Mouse (Mus musculus) heart, embryonic 16.5 days (tissue): ENCODE measurements around the gene Cpb1. TPM values are rescaled to one million over a fixed set of nuclear protein-coding genes. Genes with fewer than 3 reads are reported as not detected.

Experiments
- ATAC-seq: fragments of 200-750 bp; cut with Nextera tagmentation; replicated peaks from 2 replicates; pipeline ENCODE4 v1.8.0; 2017; ENCODE audit warnings: moderate number of reproducible peaks; ENCODE audit not compliant: insufficient read depth, low FRiP score; ENCODE audit errors: extremely low read depth
- H3K27ac ChIP-seq: fragments of 300-500 bp; sonication (generic); 2 replicates; pipeline ENCODE4 v1.5.1; 2014; ENCODE audit warnings: mild to moderate bottlenecking, low read length, control low read depth, moderate library complexity
- H3K27me3 ChIP-seq: fragments of 300-500 bp; sonication (generic); 2 replicates; pipeline ENCODE4 v1.6.1; 2014; ENCODE audit warnings: low read length, mixed read lengths; ENCODE audit not compliant: control insufficient read depth, insufficient read depth
- H3K36me3 ChIP-seq: fragments of 300-500 bp; sonication (generic); 2 replicates; pipeline ENCODE4 v1.6.1; 2014; ENCODE audit not compliant: control insufficient read depth, insufficient read depth
- H3K4me1 ChIP-seq: fragments of 300-500 bp; sonication (generic); 2 replicates; pipeline ENCODE4 v1.6.1; 2014; ENCODE audit warnings: low read length, mixed read lengths; ENCODE audit not compliant: control insufficient read depth, insufficient read depth
- H3K4me2 ChIP-seq: fragments of 300-500 bp; sonication (generic); 2 replicates; pipeline ENCODE4 v1.6.1; 2014; ENCODE audit warnings: low read depth, mild to moderate bottlenecking, control low read depth, low read length
- H3K4me3 ChIP-seq: fragments of 300-500 bp; sonication (generic); 2 replicates; pipeline ENCODE4 v1.5.1; 2014; ENCODE audit warnings: mild to moderate bottlenecking, control low read depth, low read length
- H3K9ac ChIP-seq: fragments of 300-500 bp; sonication (generic); 2 replicates; pipeline ENCODE4 v1.6.1; 2014; ENCODE audit warnings: low read length, control low read depth
- H3K9me3 ChIP-seq: fragments of 300-500 bp; sonication (generic); replicated peaks from 2 replicates; pipeline ENCODE4 v1.6.1; 2016; ENCODE audit warnings: low read length; ENCODE audit not compliant: control insufficient read depth
- WGBS: fragments of 180-500 bp; shearing (Covaris S2); extraction: QIAGEN DNeasy Blood & Tissue Kit; methylation state at CpG from one replicate; pipeline ENCODE4 v1.1.7; 2014; 5-methylcytosine and 5-hydroxymethylcytosine counted together
- polyA plus RNA-seq: library from polyadenylated mRNA; unstranded; fragments of >200 nt; fragmentation: Nextera tagmentation; extraction: Ambion mirVana; gene quantifications from 2 replicates; pipeline ENCODE4 v1.2.1, GENCODE M21; 2015

Gene Cpb1
- 0.17 and 0.25 TPM in 2 replicates for polyA plus RNA-seq

GRCm38 (mm10) chr3:20275633-20276032, at the start of gene Cpb1:
Cpb1 (minus strand) TSS chr3:20275733.
- H3K36me3 ChIP-seq = no peaks in the 10 kb centered on the region
- H3K9ac ChIP-seq = no peak within 1 kb of the TSS
- H3K4me3 ChIP-seq = no peak within 1 kb of the TSS
- H3K4me1 ChIP-seq = no peaks in the 10 kb centered on the region
- no peaks in the 10 kb centered on the region for H3K9me3 ChIP-seq
- H3K4me2 ChIP-seq = no peak within 1 kb of the TSS
- no peak within 1 kb of the TSS for H3K27ac ChIP-seq
- 81% methylated on average over 3 of the region's 3 CpGs for WGBS
- no peak for ATAC-seq
- H3K27me3 ChIP-seq = no peaks in the 10 kb centered on the region

DNA sequence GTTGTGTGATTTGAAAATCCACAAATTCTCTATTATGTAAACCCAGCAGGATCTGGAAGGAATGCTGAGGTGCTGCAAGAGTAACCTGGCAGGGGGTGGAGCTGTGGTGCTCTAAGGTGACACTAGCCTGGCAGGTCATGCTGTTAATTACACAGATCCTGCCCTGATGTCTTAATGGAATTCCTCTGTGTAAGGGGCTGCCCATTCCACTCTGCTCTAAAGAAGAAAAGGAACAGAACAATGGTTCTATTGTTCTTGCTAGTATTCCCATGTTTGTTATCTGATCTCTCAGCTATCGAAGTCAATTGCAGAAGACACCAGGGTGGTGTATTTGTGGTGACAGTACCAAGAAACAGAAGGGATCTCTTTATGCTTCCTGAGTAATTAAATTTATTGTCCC, 41.7 kb upstream of the Cpb1 start:
- H3K36me3 ChIP-seq = no peaks in the 10 kb centered on the region
- no peaks in the 10 kb centered on the region for H3K4me1 ChIP-seq
- no peak overlapping the region for H3K27ac ChIP-seq
- H3K4me3 ChIP-seq = no peak overlapping the region
- ATAC-seq = no peak
- H3K27me3 ChIP-seq = no peaks in the 10 kb centered on the region
- H3K9me3 ChIP-seq = no peaks in the 10 kb centered on the region
- no peak overlapping the region for H3K4me2 ChIP-seq
- H3K9ac ChIP-seq = no peak overlapping the region
- 33% methylated on average over 1 of the region's 1 CpGs for WGBS

- H3K4me1 ChIP-seq = no peaks in the 10 kb centered on the region
- H3K27ac ChIP-seq = no peak overlapping the region
- no peaks in the 10 kb centered on the region for H3K27me3 ChIP-seq
- no peak overlapping the region for H3K4me2 ChIP-seq
- no peaks in the 10 kb centered on the region for H3K9me3 ChIP-seq
- H3K9ac ChIP-seq = no peak overlapping the region
- 79% methylated on average over 4 of the region's 4 CpGs for WGBS
- H3K4me3 ChIP-seq = no peak overlapping the region
- H3K36me3 ChIP-seq = no peaks in the 10 kb centered on the region
- ATAC-seq = no peak
Observed at GRCm38 (mm10) chr3:20309142-20309541, 33.6 kb upstream of the Cpb1 start.

DNA sequence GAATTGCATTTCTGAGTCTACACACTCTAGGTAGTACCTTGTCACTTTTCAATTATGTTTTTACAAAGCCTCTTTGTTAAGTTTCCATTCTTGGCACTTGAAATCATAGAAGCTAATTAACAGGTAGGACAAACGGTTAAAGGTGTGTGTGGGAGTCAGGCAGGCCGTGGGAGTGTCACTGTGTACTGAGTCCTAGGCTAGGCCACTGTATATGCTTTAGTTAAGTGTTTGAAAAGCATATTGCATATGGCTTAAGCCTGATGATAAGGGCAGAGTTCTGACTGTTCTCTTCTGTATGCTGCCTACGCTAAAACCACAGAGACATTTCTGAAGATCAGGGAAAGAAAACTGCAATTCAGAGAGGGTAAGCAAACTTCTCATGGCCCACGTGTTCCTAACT, 31.7 kb upstream of the Cpb1 start:
- H3K4me2 ChIP-seq = no peak overlapping the region
- no peak overlapping the region for H3K9ac ChIP-seq
- H3K27ac ChIP-seq = no peak overlapping the region
- H3K36me3 ChIP-seq = no peaks in the 10 kb centered on the region
- no peaks in the 10 kb centered on the region for H3K27me3 ChIP-seq
- no peak overlapping the region for H3K4me3 ChIP-seq
- H3K9me3 ChIP-seq = no peaks in the 10 kb centered on the region
- no peak for ATAC-seq
- 75% methylated on average over 4 of the region's 4 CpGs for WGBS
- no peaks in the 10 kb centered on the region for H3K4me1 ChIP-seq

DNA sequence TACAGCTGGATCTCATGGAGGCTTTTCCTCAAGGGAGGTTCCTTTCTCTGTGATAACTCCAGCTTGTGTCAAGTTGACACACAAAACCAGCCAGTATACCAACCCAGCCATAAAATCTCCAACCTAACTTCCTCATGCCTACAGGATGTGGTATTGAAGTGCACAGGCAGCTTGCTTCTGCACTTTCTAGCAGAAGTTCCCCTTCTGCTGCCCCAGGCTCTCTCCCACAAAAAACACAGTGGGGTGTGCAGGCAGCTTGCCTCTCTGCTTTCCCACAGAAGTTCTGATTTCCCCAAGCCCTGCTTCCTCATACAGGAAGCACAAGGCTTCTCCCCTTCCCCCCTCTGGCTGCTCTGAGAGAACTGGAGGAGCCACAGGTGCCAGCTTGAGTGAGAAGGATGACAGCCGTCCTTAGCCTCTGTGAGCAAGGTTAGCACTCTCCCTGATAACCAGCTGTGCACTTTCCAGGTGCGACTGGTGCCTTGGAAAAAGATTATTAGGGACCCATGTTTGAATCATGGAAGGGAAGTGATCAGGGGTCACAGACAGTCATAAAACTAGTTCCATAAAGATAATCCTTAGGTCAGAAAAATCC, 29.3 kb upstream of the Cpb1 start:
- Histone ChIP-seq H3K27me3 (no peaks in the 10 kb centered on the region), H3K4me2 (no peak overlapping the region), H3K4me3 (no peak overlapping the region), H3K9me3 (no peaks in the 10 kb centered on the region), H3K9ac (no peak overlapping the region), H3K4me1 (no peaks in the 10 kb centered on the region), H3K27ac (no peak overlapping the region), H3K36me3 (no peaks in the 10 kb centered on the region)
- ATAC-seq = no peak
- 36% methylated on average over 2 of the region's 2 CpGs for WGBS

DNA sequence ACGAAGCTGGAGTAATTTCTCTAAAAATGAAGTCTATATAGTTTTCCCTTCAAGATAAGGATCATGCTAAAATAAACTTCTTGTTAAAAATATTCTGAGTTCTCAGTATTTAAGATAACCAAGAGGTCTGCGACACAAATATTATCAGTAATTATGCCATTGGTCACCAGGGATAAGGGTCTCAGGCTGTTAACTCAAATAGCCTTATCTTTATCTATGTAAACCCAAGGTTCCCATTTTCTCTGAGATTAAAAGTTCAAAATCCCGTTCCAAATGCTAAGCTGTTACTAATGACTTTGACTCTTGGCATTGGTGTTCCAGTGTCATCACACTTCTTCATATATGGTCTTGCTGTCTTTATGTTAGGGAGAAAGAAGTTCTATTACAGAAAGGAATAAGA, 20.0 kb upstream of the Cpb1 start:
- no peaks in the 10 kb centered on the region; the same call in 1 of the 2 replicates for H3K9me3 ChIP-seq
- no peak overlapping the region for H3K9ac ChIP-seq
- no peak overlapping the region for H3K4me2 ChIP-seq
- H3K36me3 ChIP-seq = no peaks in the 10 kb centered on the region
- no peaks in the 10 kb centered on the region for H3K27me3 ChIP-seq
- no peak overlapping the region for H3K4me3 ChIP-seq
- ATAC-seq = no peak
- 34% methylated on average over 3 of the region's 3 CpGs for WGBS
- no peak overlapping the region for H3K27ac ChIP-seq
- H3K4me1 ChIP-seq = no peaks in the 10 kb centered on the region

DNA sequence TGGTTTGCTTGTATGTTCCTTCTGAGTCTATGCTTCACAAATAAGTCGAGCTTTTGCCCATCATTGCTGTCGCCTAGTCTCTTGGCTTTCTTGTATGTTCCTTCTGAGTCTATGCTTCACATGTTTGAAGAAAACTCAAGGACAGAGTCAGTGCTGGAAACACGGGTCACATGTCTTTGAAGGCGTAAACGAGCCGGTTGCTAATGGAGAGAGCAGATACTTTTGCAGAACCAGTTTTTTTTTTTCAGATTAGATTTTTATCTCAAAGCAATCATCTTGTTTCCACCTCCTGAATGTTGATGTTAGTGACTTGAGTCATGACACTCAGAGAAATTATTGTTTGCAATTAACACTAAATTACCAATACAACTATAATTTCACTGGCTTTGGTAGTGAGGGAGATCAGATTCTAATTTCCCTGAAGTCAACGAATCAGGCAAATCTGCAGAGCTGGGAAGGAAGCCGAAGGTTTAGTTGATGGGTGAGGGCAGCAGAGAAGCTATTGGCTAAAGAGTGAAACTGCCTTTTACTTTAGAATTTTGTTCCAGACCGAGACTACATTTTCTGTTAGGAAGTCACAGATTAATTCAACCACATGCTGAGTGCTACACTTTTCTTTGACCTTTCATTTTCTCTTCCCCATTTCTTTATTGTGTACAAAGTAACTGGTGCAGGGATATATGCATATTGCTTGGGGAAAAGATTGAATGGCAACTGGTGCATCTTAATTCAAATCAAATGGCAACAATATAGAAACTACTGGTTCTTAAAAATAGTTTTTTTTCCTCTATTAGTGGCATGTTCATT, 19.2 kb upstream of the Cpb1 start:
- H3K9ac ChIP-seq = no peak overlapping the region
- H3K4me2 ChIP-seq = no peak overlapping the region
- no peaks in the 10 kb centered on the region for H3K4me1 ChIP-seq
- WGBS = 77% methylated on average over 9 of the region's 9 CpGs
- no peak for ATAC-seq
- no peaks in the 10 kb centered on the region for H3K27me3 ChIP-seq
- H3K36me3 ChIP-seq = no peaks in the 10 kb centered on the region
- H3K9me3 ChIP-seq = no peaks in the 10 kb centered on the region; the same call in 1 of the 2 replicates
- H3K27ac ChIP-seq = no peak overlapping the region
- no peak overlapping the region for H3K4me3 ChIP-seq

- Histone ChIP-seq H3K9ac (no peak overlapping the region), H3K9me3 (no peaks in the 10 kb centered on the region; the same call in 1 of the 2 replicates), H3K36me3 (no peaks in the 10 kb centered on the region), H3K4me3 (no peak overlapping the region), H3K4me1 (no peaks in the 10 kb centered on the region), H3K4me2 (no peak overlapping the region), H3K27ac (no peak overlapping the region), H3K27me3 (no peaks in the 10 kb centered on the region)
- no peak for ATAC-seq
Observed at GRCm38 (mm10) chr3:20291370-20291769, 15.8 kb upstream of the Cpb1 start.

DNA sequence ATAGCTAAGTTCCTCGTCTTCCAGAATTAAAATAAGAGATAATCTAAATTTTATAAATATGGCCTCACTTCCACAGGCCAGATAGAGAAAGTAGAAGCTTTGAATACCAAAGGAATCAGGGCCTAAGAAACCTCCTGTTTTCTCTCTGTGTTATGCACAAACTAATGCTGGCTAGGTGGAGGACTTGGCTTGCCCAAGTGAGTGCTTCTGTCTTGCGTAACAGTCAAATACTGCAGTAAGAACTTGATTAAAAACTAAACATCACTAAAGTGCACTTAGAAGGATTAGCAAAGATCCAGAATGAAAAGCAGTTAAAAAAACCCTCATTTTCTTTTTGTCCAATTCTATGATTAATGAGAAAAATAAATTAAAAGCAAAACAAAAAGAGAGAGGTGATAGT, 13.2 kb upstream of the Cpb1 start:
- Histone ChIP-seq H3K4me1 (no peaks in the 10 kb centered on the region), H3K4me2 (no peak overlapping the region), H3K27ac (no peak overlapping the region)

More for the DNA sequence above, 13.2 kb upstream of the Cpb1 start:
- H3K9ac ChIP-seq = no peak overlapping the region
- H3K27me3 ChIP-seq = no peaks in the 10 kb centered on the region
- no peak overlapping the region for H3K4me3 ChIP-seq
- WGBS = 76% methylated on average over 2 of the region's 2 CpGs
- H3K9me3 ChIP-seq = no peaks in the 10 kb centered on the region; the same call in 1 of the 2 replicates
- H3K36me3 ChIP-seq = no peaks in the 10 kb centered on the region
- ATAC-seq = no peak
